Mouse (Mus musculus): ENCODE data around the gene Theg.

Theg gene

GRCm38 (mm10) chr10:79556951-79557350, 30.2 kb downstream of the Theg start:
- DNase-seq (ENCODE audit: low spot score in 2 of 2) = no peak

GRCm38 (mm10) chr10:79555238-79555724, 31.9 kb downstream of the Theg start:
- DNase-seq (ENCODE audit: low spot score in 2 of 2) = no peak

- peak; percentile 76 for DNase-seq (ENCODE audit: low spot score in 2 of 2)
Measured at GRCm38 (mm10) chr10:79554330-79555237, 32.5 kb downstream of the Theg start, which contains the start of gene Mier2. Gene Mier2 (minus strand): TSS chr10:79555199.

- DNase-seq (ENCODE audit: low spot score in 2 of 2) = no peak
Measured at GRCm38 (mm10) chr10:79553691-79554090, 33.4 kb downstream of the Theg start.

GRCm38 (mm10) chr10:79553176-79553575, 34.0 kb downstream of the Theg start:
- DNase-seq (ENCODE audit: low spot score in 2 of 2) = no peak

- no peak for DNase-seq (ENCODE audit: low spot score in 2 of 2)
Measured at GRCm38 (mm10) chr10:79552531-79552930, 34.6 kb downstream of the Theg start.

GRCm38 (mm10) chr10:79550366-79550765, 36.8 kb downstream of the Theg start:
- DNase-seq (ENCODE audit: low spot score in 2 of 2) = no peak

GRCm38 (mm10) chr10:79548971-79549723, 38.0 kb downstream of the Theg start:
- DNase-seq (ENCODE audit: low spot score in 2 of 2) = no peak

- DNase-seq (ENCODE audit: low spot score in 2 of 2) = no peak
Measured at GRCm38 (mm10) chr10:79548546-79548945, 38.6 kb downstream of the Theg start.

- no peak for DNase-seq (ENCODE audit: low spot score in 2 of 2)
Measured at GRCm38 (mm10) chr10:79547148-79547675, 39.9 kb downstream of the Theg start.

- no peak for DNase-seq (ENCODE audit: low spot score in 2 of 2)
Measured at GRCm38 (mm10) chr10:79546483-79546882, 40.6 kb downstream of the Theg start.

- DNase-seq (ENCODE audit: low spot score in 2 of 2) = no peak
Measured at GRCm38 (mm10) chr10:79545891-79546290, 41.2 kb downstream of the Theg start.

GRCm38 (mm10) chr10:79544631-79545030, 42.5 kb downstream of the Theg start:
- no peak for DNase-seq (ENCODE audit: low spot score in 2 of 2)

- no peak for DNase-seq (ENCODE audit: low spot score in 2 of 2)
Measured at GRCm38 (mm10) chr10:79543884-79544597, 43.1 kb downstream of the Theg start.

- DNase-seq (ENCODE audit: low spot score in 2 of 2) = no peak
Measured at GRCm38 (mm10) chr10:79542171-79542570, 45.0 kb downstream of the Theg start.

- DNase-seq (ENCODE audit: low spot score in 2 of 2) = no peak
Measured at GRCm38 (mm10) chr10:79541522-79541921, 45.6 kb downstream of the Theg start.

- no peak for DNase-seq (ENCODE audit: low spot score in 2 of 2)
Measured at GRCm38 (mm10) chr10:79540746-79541145, 46.4 kb downstream of the Theg start.

- DNase-seq (ENCODE audit: low spot score in 2 of 2) = no peak
Measured at GRCm38 (mm10) chr10:79539701-79540495, 47.2 kb downstream of the Theg start.

- DNase-seq (ENCODE audit: low spot score in 2 of 2) = no peak
Measured at GRCm38 (mm10) chr10:79538873-79539272, 48.3 kb downstream of the Theg start.

GRCm38 (mm10) chr10:79538323-79538722, 48.8 kb downstream of the Theg start:
- DNase-seq (ENCODE audit: low spot score in 2 of 2) = no peak

- no peak for DNase-seq (ENCODE audit: low spot score in 2 of 2)
Measured at GRCm38 (mm10) chr10:79537781-79538180, 49.4 kb downstream of the Theg start.

Data from heart, adult 9 months (tissue).